Mouse (Mus musculus): ENCODE measurements at regions not wholly inside any gene's neighbourhood (a gene's known extent, or its start where the extent isn't known, plus 50 kb on each side); places are given as distances from the start of the nearest gene placed in this dataset.
"Not testable (repeated sequence)": the region's sequence is repeated elsewhere in the genome, so short reads cannot be mapped to it uniquely, and the experiment has no call there.

GRCm38 (mm10) chr15:96818435-96818834, 118.9 kb upstream of the Slc38a2 start:
- DNase-seq = no peak

GRCm38 (mm10) chr15:96817626-96818025, 118.1 kb upstream of the Slc38a2 start:
- DNase-seq = no peak

GRCm38 (mm10) chr15:96816997-96817570, 117.6 kb upstream of the Slc38a2 start:
- DNase-seq = no peak

- DNase-seq = no peak
Observed at GRCm38 (mm10) chr15:96813472-96813871, 113.9 kb upstream of the Slc38a2 start.

- DNase-seq = no peak
Observed at GRCm38 (mm10) chr15:96802729-96803053, 103.2 kb upstream of the Slc38a2 start.

- no peak for DNase-seq
Observed at GRCm38 (mm10) chr15:96802034-96802728, 102.7 kb upstream of the Slc38a2 start.

- DNase-seq = no peak
Observed at GRCm38 (mm10) chr15:96799228-96799627, 99.7 kb upstream of the Slc38a2 start.

- peak; percentile 63 for DNase-seq
Observed at GRCm38 (mm10) chr15:96797615-96798270, 98.2 kb upstream of the Slc38a2 start.

- DNase-seq = no peak
Observed at GRCm38 (mm10) chr15:96794177-96794719, 94.7 kb upstream of the Slc38a2 start.

- DNase-seq = no peak
Observed at GRCm38 (mm10) chr15:96793251-96793650, 93.7 kb upstream of the Slc38a2 start.

- DNase-seq = no peak
Observed at GRCm38 (mm10) chr15:96791306-96791705, 91.8 kb upstream of the Slc38a2 start.

- DNase-seq = not testable (repeated sequence)
Observed at GRCm38 (mm10) chr15:96787921-96788320, 88.4 kb upstream of the Slc38a2 start.

GRCm38 (mm10) chr15:96784578-96784977, 85.0 kb upstream of the Slc38a2 start:
- DNase-seq = no peak

- DNase-seq = no peak
Observed at GRCm38 (mm10) chr15:96781560-96781959, 82.0 kb upstream of the Slc38a2 start.

- no peak for DNase-seq
Observed at GRCm38 (mm10) chr15:96780606-96781005, 81.1 kb upstream of the Slc38a2 start.

- no peak for DNase-seq
Observed at GRCm38 (mm10) chr15:96779358-96779757, 79.8 kb upstream of the Slc38a2 start.

GRCm38 (mm10) chr15:96778321-96778926, 78.9 kb upstream of the Slc38a2 start:
- DNase-seq = no peak

GRCm38 (mm10) chr15:96776476-96777075, 77.0 kb upstream of the Slc38a2 start:
- no peak for DNase-seq

GRCm38 (mm10) chr15:96775129-96775528, 75.6 kb upstream of the Slc38a2 start:
- no peak for DNase-seq

- DNase-seq = no peak
Observed at GRCm38 (mm10) chr15:96774664-96775063, 75.1 kb upstream of the Slc38a2 start.

- DNase-seq = no peak
Observed at GRCm38 (mm10) chr15:96773656-96774055, 74.1 kb upstream of the Slc38a2 start.

- DNase-seq = no peak
Observed at GRCm38 (mm10) chr15:96772701-96773100, 73.2 kb upstream of the Slc38a2 start.

- no peak for DNase-seq
Observed at GRCm38 (mm10) chr15:96770786-96771185, 71.3 kb upstream of the Slc38a2 start.

All from kidney, postnatal 14 days (tissue).